Mouse (Mus musculus) liver, postnatal 0 days (tissue): Measurements from ENCODE around the gene E2f2. TPM values are rescaled to one million over a fixed set of nuclear protein-coding genes. Genes with fewer than 3 reads are reported as not detected.

Source experiments
- ATAC-seq: fragments of 200-750 bp; cut with Nextera tagmentation; 2 replicates; pipeline ENCODE4 v1.8.0; 2017; ENCODE audit warnings: mild to moderate bottlenecking, moderate library complexity
- DNase-seq: peaks from one replicate; pipeline ENCODE4 v3.0.0-alpha.2; 2016
- H3K27ac ChIP-seq: fragments of 300-500 bp; sonication (generic); 2 replicates; pipeline ENCODE4 v1.5.1; 2014; ENCODE audit warnings: antibody characterized with exemption, moderate library complexity, mild to moderate bottlenecking, low read depth
- H3K27me3 ChIP-seq: fragments of 300-500 bp; sonication (generic); 2 replicates; pipeline ENCODE4 v1.6.1; 2014; ENCODE audit warnings: low read length, control low read depth, mixed read lengths; ENCODE audit not compliant: insufficient read depth
- H3K36me3 ChIP-seq: fragments of 300-500 bp; sonication (generic); replicated peaks from 2 replicates; pipeline ENCODE4 v1.6.1; 2014; ENCODE audit warnings: mild to moderate bottlenecking, control low read depth, low read length, moderate library complexity, mixed read lengths; ENCODE audit not compliant: insufficient read depth
- H3K4me1 ChIP-seq: fragments of 300-500 bp; sonication (generic); 2 replicates; pipeline ENCODE4 v1.6.1; 2014; ENCODE audit warnings: antibody characterized with exemption, mild to moderate bottlenecking, control low read depth; ENCODE audit not compliant: insufficient read depth
- H3K4me2 ChIP-seq: fragments of 300-500 bp; sonication (generic); 2 replicates; pipeline ENCODE4 v1.6.1; 2014; ENCODE audit warnings: low read depth, mild to moderate bottlenecking, low read length, moderate library complexity, mixed read lengths
- H3K4me3 ChIP-seq: fragments of 300-500 bp; sonication (generic); 2 replicates; pipeline ENCODE4 v1.5.1; 2014; ENCODE audit warnings: low read depth, low read length
- H3K9ac ChIP-seq: fragments of 300-500 bp; sonication (generic); replicated peaks from 2 replicates; pipeline ENCODE4 v1.6.1; 2014; ENCODE audit warnings: mild to moderate bottlenecking, moderate library complexity
- H3K9me3 ChIP-seq: fragments of 300-500 bp; sonication (generic); 2 replicates; pipeline ENCODE4 v1.6.1; 2016; ENCODE audit warnings: mild to moderate bottlenecking, control low read depth, low read length, mixed read lengths
- CTCF ChIP-seq: sonication (generic); IDR thresholded peaks from 2 replicates; pipeline ENCODE4 v1.5.1; 2016; ENCODE audit warnings: antibody characterized with exemption, low read depth
- EP300 ChIP-seq: IDR thresholded peaks from 2 replicates; pipeline ENCODE4 v1.6.1; 2016; ENCODE audit warnings: antibody characterized with exemption, low read depth, mild to moderate bottlenecking
- WGBS: fragments of 180-500 bp; shearing (Covaris S2); extraction: QIAGEN DNeasy Blood & Tissue Kit; methylation state at CpG from one replicate; pipeline ENCODE4 v1.1.7; 2014; ENCODE audit not compliant: insufficient replicate concordance; 5-methylcytosine and 5-hydroxymethylcytosine counted together
- polyA plus RNA-seq: library from polyadenylated mRNA; unstranded; fragments of >200 nt; fragmentation: Nextera tagmentation; extraction: Ambion mirVana; gene quantifications from 2 replicates; pipeline ENCODE4 v1.2.1, GENCODE M21; 2015

The E2f2 gene
- polyA plus RNA-seq, 1 experiment from 2014 or later, result 48.6 TPM

GRCm38 (mm10) chr4:136143193-136143976 lies 28.8 kb upstream of the E2f2 start, which contains the start of gene Id3:
Gene Id3, plus strand, starts transcription at chr4:136143497.
- Histone ChIP-seq H3K4me2 (peak within 1 kb of the TSS; percentile 68), H3K4me1 (peaks cover 50% of the 10 kb centered on the region), H3K9ac (peak within 1 kb of the TSS; percentile 74), H3K27ac (peak within 1 kb of the TSS; percentile 90), H3K27me3 (peaks cover 67% of the 10 kb centered on the region), H3K9me3 (no peaks in the 10 kb centered on the region), H3K4me3 (peak within 1 kb of the TSS; percentile 56), H3K36me3 (no peaks in the 10 kb centered on the region)
- peak; percentile 67 for ATAC-seq
- peak; percentile 90 for DNase-seq
- TF ChIP-seq EP300 (0 out of 2 replicates have a peak, but pooled peaks have one; percentile 5), CTCF (no peak)
- WGBS, result under 1% methylated on average over 39 of the region's 39 CpGs

- WGBS, result under 1% methylated on average over 50 of the region's 50 CpGs
- H3K4me2 ChIP-seq, result peak overlapping the region; percentile 68
- DNase-seq, result peak; percentile 71
- peak; percentile 16; the same call in 1 of the 2 replicates for TF ChIP-seq EP300
- TF ChIP-seq CTCF, result no peak
- peak; percentile 3; the same call in 1 of the 2 replicates for ATAC-seq
- no peaks in the 10 kb centered on the region for H3K36me3 ChIP-seq
- H3K27me3 ChIP-seq, result peaks cover 71% of the 10 kb centered on the region
- peak overlapping the region; percentile 74 for H3K9ac ChIP-seq
- H3K4me1 ChIP-seq, result peaks cover 48% of the 10 kb centered on the region
- no peaks in the 10 kb centered on the region for H3K9me3 ChIP-seq
- H3K4me3 ChIP-seq, result peak overlapping the region; percentile 56
- H3K27ac ChIP-seq, result peak overlapping the region; percentile 90
Measured at GRCm38 (mm10) chr4:136144126-136144926, 27.9 kb upstream of the E2f2 start.

- 8% methylated on average over 11 of the region's 11 CpGs for WGBS
- no peak for DNase-seq
- no peak for TF ChIP-seq EP300
- Histone ChIP-seq H3K27ac (peak overlapping the region; percentile 90), H3K27me3 (peaks cover 67% of the 10 kb centered on the region), H3K36me3 (no peaks in the 10 kb centered on the region), H3K9ac (peak overlapping the region; percentile 74), H3K4me3 (peak overlapping the region; percentile 56), H3K9me3 (no peaks in the 10 kb centered on the region), H3K4me1 (peaks cover 42% of the 10 kb centered on the region), H3K4me2 (peak overlapping the region; percentile 68)
- no peak for ATAC-seq
Measured at GRCm38 (mm10) chr4:136144927-136145292, 27.3 kb upstream of the E2f2 start.

- TF ChIP-seq CTCF, result no peak
- TF ChIP-seq EP300, result no peak
- no peak for DNase-seq
- H3K27me3 ChIP-seq, result peaks cover 67% of the 10 kb centered on the region
- peak overlapping the region; percentile 90 for H3K27ac ChIP-seq
- H3K4me1 ChIP-seq, result peaks cover 42% of the 10 kb centered on the region
- no peak for ATAC-seq
- peak overlapping the region; percentile 68 for H3K4me2 ChIP-seq
- H3K36me3 ChIP-seq, result no peaks in the 10 kb centered on the region
- peak overlapping the region; percentile 56 for H3K4me3 ChIP-seq
- 45% methylated on average over 11 of the region's 11 CpGs for WGBS
- peak overlapping the region; percentile 74 for H3K9ac ChIP-seq
- H3K9me3 ChIP-seq, result no peaks in the 10 kb centered on the region
Measured at GRCm38 (mm10) chr4:136145362-136145885, 26.8 kb upstream of the E2f2 start.

- H3K4me3 ChIP-seq, result peak overlapping the region; percentile 56; the same call in 1 of the 2 replicates
- no peaks in the 10 kb centered on the region for H3K9me3 ChIP-seq
- peak overlapping the region; percentile 68 for H3K4me2 ChIP-seq
- H3K9ac ChIP-seq, result peak overlapping the region; percentile 32; the same call in 1 of the 2 replicates
- TF ChIP-seq EP300, result no peak
- no peak for TF ChIP-seq CTCF
- H3K27ac ChIP-seq, result peak overlapping the region; percentile 90
- no peaks in the 10 kb centered on the region for H3K36me3 ChIP-seq
- no peak for ATAC-seq
- WGBS, result 41% methylated on average over 7 of the region's 7 CpGs
- H3K27me3 ChIP-seq, result peaks cover 62% of the 10 kb centered on the region
- DNase-seq, result no peak
- H3K4me1 ChIP-seq, result peaks cover 37% of the 10 kb centered on the region
Measured at GRCm38 (mm10) chr4:136145991-136146711, 26.0 kb upstream of the E2f2 start.
